8 mouse cellular contexts compared by ENCODE assay signal in genomic region chr11:69090367-69090766, GRCm38 (mm10). TPM values are rescaled to one million over a fixed set of nuclear protein-coding genes. Genes with fewer than 3 reads are reported as not detected.
DNase-seq lines count a peak whose midpoint lies in the region; ATAC-seq and TF ChIP-seq lines count a peak whose summit lies in the region.

No protein-coding gene starts in this region.

- WGBS in intestine, embryonic 14.5 days, result 55% methylated on average over 6 of the region's 6 CpGs
- 63% methylated on average over 6 of the region's 6 CpGs for WGBS in intestine, postnatal 0 days
- WGBS in embryonic facial prominence, embryonic 15.5 days, result 66% methylated on average over 6 of the region's 6 CpGs
- WGBS in hindbrain, embryonic 13.5 days, result 65% methylated on average over 5 of the region's 6 CpGs
- WGBS in midbrain, embryonic 15.5 days, result 61% methylated on average over 6 of the region's 6 CpGs
- WGBS in kidney, adult 2 months, result 51% methylated on average over 6 of the region's 6 CpGs

- H3K27me3 ChIP-seq in intestine, embryonic 14.5 days (replicated peaks; ENCODE audit: control insufficient read depth, insufficient read depth, low read length), result no peaks in the 10 kb centered on the region
- no peaks in the 10 kb centered on the region for H3K27me3 ChIP-seq in intestine, postnatal 0 days (replicated peaks; ENCODE audit: control insufficient read depth, insufficient read depth, low read length)
- H3K27me3 ChIP-seq in embryonic facial prominence, embryonic 15.5 days, result no peaks in the 10 kb centered on the region
- H3K27me3 ChIP-seq in hindbrain, embryonic 13.5 days, result no peaks in the 10 kb centered on the region
- no peaks in the 10 kb centered on the region for H3K27me3 ChIP-seq in midbrain, embryonic 15.5 days (replicated peaks)
- no peaks in the 10 kb centered on the region for H3K27me3 ChIP-seq in kidney, adult 2 months (replicated peaks; ENCODE audit: control insufficient read depth, insufficient read depth, low read length)

- H3K9me3 ChIP-seq in intestine, embryonic 14.5 days (ENCODE audit: control insufficient read depth, low read length), result no peaks in the 10 kb centered on the region
- no peaks in the 10 kb centered on the region for H3K9me3 ChIP-seq in intestine, postnatal 0 days (ENCODE audit: control insufficient read depth)
- H3K9me3 ChIP-seq in embryonic facial prominence, embryonic 15.5 days (replicated peaks), result no peaks in the 10 kb centered on the region
- no peaks in the 10 kb centered on the region for H3K9me3 ChIP-seq in hindbrain, embryonic 13.5 days
- H3K9me3 ChIP-seq in midbrain, embryonic 15.5 days, result no peaks in the 10 kb centered on the region

- no peak overlapping the region for H3K9ac ChIP-seq in intestine, embryonic 14.5 days (ENCODE audit: low read length)
- H3K9ac ChIP-seq in intestine, postnatal 0 days (ENCODE audit: low read depth, low read length), result no peak overlapping the region
- H3K9ac ChIP-seq in embryonic facial prominence, embryonic 15.5 days, result no peak overlapping the region
- peak overlapping the region; percentile 100 for H3K9ac ChIP-seq in hindbrain, embryonic 13.5 days
- 0 out of 2 replicates have a peak overlapping the region, but pooled peaks have one; percentile 98 for H3K9ac ChIP-seq in midbrain, embryonic 15.5 days

- TF ChIP-seq POLR2A in kidney, adult 2 months (IDR thresholded peaks at IDR 0.05; ENCODE audit: low read depth, low read length), result no peak

- peak overlapping the region; percentile 23; the same call in 1 of the 2 replicates for H3K27ac ChIP-seq in intestine, embryonic 14.5 days (ENCODE audit: low read depth)
- H3K27ac ChIP-seq in intestine, postnatal 0 days (ENCODE audit: low read depth, low read length), result no peak overlapping the region
- no peak overlapping the region for H3K27ac ChIP-seq in embryonic facial prominence, embryonic 15.5 days (replicated peaks)
- 0 out of 2 replicates have a peak overlapping the region, but pooled peaks have one; percentile 2 for H3K27ac ChIP-seq in hindbrain, embryonic 13.5 days
- no peak overlapping the region for H3K27ac ChIP-seq in midbrain, embryonic 15.5 days
- H3K27ac ChIP-seq in kidney, adult 2 months (ENCODE audit: insufficient read depth, low read depth, low read length), result no peak overlapping the region; the same call in 1 of the 2 replicates

- no peak for DNase-seq in intestine, embryonic 14.5 days (ENCODE audit: low spot score)
- DNase-seq in adipocyte (ENCODE audit: low spot score), result no peak
- DNase-seq in kidney, adult 2 months, result no peak

- peak overlapping the region; percentile 74; the same call in 1 of the 2 replicates for H3K4me2 ChIP-seq in intestine, embryonic 14.5 days (ENCODE audit: low read length)
- no peak overlapping the region for H3K4me2 ChIP-seq in intestine, postnatal 0 days (replicated peaks; ENCODE audit: low read depth)
- peak overlapping the region; percentile 86; the same call in 1 of the 2 replicates for H3K4me2 ChIP-seq in embryonic facial prominence, embryonic 15.5 days (replicated peaks)
- peak overlapping the region; percentile 96 for H3K4me2 ChIP-seq in hindbrain, embryonic 13.5 days
- peak overlapping the region; percentile 95 for H3K4me2 ChIP-seq in midbrain, embryonic 15.5 days

- peaks cover 35% of the 10 kb centered on the region for H3K4me1 ChIP-seq in intestine, embryonic 14.5 days (replicated peaks; ENCODE audit: control insufficient read depth, insufficient read depth, low read length)
- peaks cover 10% of the 10 kb centered on the region; the same call in 1 of the 2 replicates for H3K4me1 ChIP-seq in intestine, postnatal 0 days (replicated peaks; ENCODE audit: control insufficient read depth, insufficient read depth, low read length)
- H3K4me1 ChIP-seq in embryonic facial prominence, embryonic 15.5 days, result peaks cover 44% of the 10 kb centered on the region
- peaks cover 53% of the 10 kb centered on the region for H3K4me1 ChIP-seq in hindbrain, embryonic 13.5 days (replicated peaks)
- H3K4me1 ChIP-seq in midbrain, embryonic 15.5 days, result peaks cover 45% of the 10 kb centered on the region
- H3K4me1 ChIP-seq in kidney, adult 2 months (ENCODE audit: control insufficient read depth, insufficient read depth, low read length), result peaks cover 14% of the 10 kb centered on the region

- ATAC-seq in intestine, embryonic 14.5 days (replicated peaks; ENCODE audit: low FRiP score, low TSS enrichment, low read depth), result no peak
- ATAC-seq in intestine, postnatal 0 days, result no peak
- ATAC-seq in embryonic facial prominence, embryonic 15.5 days (ENCODE audit: insufficient number of reproducible peaks, low FRiP score, low TSS enrichment, low read depth), result no peak
- no peak for ATAC-seq in hindbrain, embryonic 13.5 days (ENCODE audit: low FRiP score)
- ATAC-seq in midbrain, embryonic 15.5 days (replicated peaks), result no peak
- ATAC-seq in activated CD4-positive, CD25-positive, alpha-beta regulatory T cell, adult 4 months, result no peak

- TF ChIP-seq CTCF in intestine, postnatal 0 days (IDR thresholded peaks at IDR 0.05; ENCODE audit: low read depth), result no peak
- no peak for TF ChIP-seq CTCF in kidney, adult 2 months (conservative IDR thresholded peaks at IDR 0.05; ENCODE audit: insufficient read depth, insufficient read length, low read depth, low read length)

- peaks cover 37% of the 10 kb centered on the region for H3K36me3 ChIP-seq in intestine, embryonic 14.5 days (ENCODE audit: control insufficient read depth, insufficient read depth, low read length)
- peaks cover 19% of the 10 kb centered on the region; the same call in 1 of the 2 replicates for H3K36me3 ChIP-seq in intestine, postnatal 0 days (ENCODE audit: control insufficient read depth, insufficient read depth)
- peaks cover 32% of the 10 kb centered on the region for H3K36me3 ChIP-seq in embryonic facial prominence, embryonic 15.5 days
- peaks cover 28% of the 10 kb centered on the region for H3K36me3 ChIP-seq in hindbrain, embryonic 13.5 days
- H3K36me3 ChIP-seq in midbrain, embryonic 15.5 days (replicated peaks), result peaks cover 9% of the 10 kb centered on the region; the same call in 1 of the 2 replicates
- no peaks in the 10 kb centered on the region for H3K36me3 ChIP-seq in kidney, adult 2 months (ENCODE audit: control insufficient read depth, insufficient read depth, low read length)

- H3K4me3 ChIP-seq in intestine, embryonic 14.5 days (ENCODE audit: low read depth, low read length), result no peak overlapping the region
- no peak overlapping the region for H3K4me3 ChIP-seq in intestine, postnatal 0 days (ENCODE audit: low read depth, low read length)
- H3K4me3 ChIP-seq in embryonic facial prominence, embryonic 15.5 days (replicated peaks), result peak overlapping the region; percentile 96; the same call in 1 of the 2 replicates
- H3K4me3 ChIP-seq in hindbrain, embryonic 13.5 days, result peak overlapping the region; percentile 98; the same call in 1 of the 2 replicates
- no peak overlapping the region for H3K4me3 ChIP-seq in midbrain, embryonic 15.5 days
- H3K4me3 ChIP-seq in kidney, adult 2 months (ENCODE audit: insufficient read depth, low read depth, low read length), result no peak overlapping the region

RNA-seq across cellular contexts. Expression of gene Vamp2, which starts 2.1 kb away (rescaled TPM):
- polyA plus RNA-seq in intestine, embryonic 14.5 days (2014; fragmentation: Nextera tagmentation; extraction: Ambion mirVana), result 76.7 TPM in 2 replicates
- polyA plus RNA-seq in intestine, postnatal 0 days (2015; fragmentation: Nextera tagmentation; extraction: Ambion mirVana), result 45.3 and 50.3 TPM in 2 replicates
- 111 and 149 TPM in 2 replicates for polyA plus RNA-seq in embryonic facial prominence, embryonic 15.5 days (2015; fragmentation: Nextera tagmentation; extraction: Ambion mirVana)
- polyA plus RNA-seq in hindbrain, embryonic 13.5 days (2015; fragmentation: Nextera tagmentation; extraction: Ambion mirVana), result 217 and 227 TPM in 2 replicates
- 319 and 333 TPM in 2 replicates for polyA plus RNA-seq in midbrain, embryonic 15.5 days (2015; fragmentation: Nextera tagmentation; extraction: Ambion mirVana)
- 10 to 100 TPM; 27.6 to 27.9 TPM for polyA plus RNA-seq in activated CD4-positive, CD25-positive, alpha-beta regulatory T cell, adult 4 months (2017; shearing (Covaris generic))
- 102 and 106 TPM in 2 replicates for polyA plus RNA-seq in kidney, adult 2 months (2012; rRNA removed)

RNA-seq across cellular contexts. Expression of gene Per1, which starts 4.7 kb away (rescaled TPM):
- 10.5 and 13.4 TPM in 2 replicates for polyA plus RNA-seq in intestine, embryonic 14.5 days (2014; fragmentation: Nextera tagmentation; extraction: Ambion mirVana)
- 7.2 and 11.3 TPM in 2 replicates for polyA plus RNA-seq in intestine, postnatal 0 days (2015; fragmentation: Nextera tagmentation; extraction: Ambion mirVana)
- 29.6 and 34.4 TPM in 2 replicates for polyA plus RNA-seq in embryonic facial prominence, embryonic 15.5 days (2015; fragmentation: Nextera tagmentation; extraction: Ambion mirVana)
- 7.4 and 9.4 TPM in 2 replicates for polyA plus RNA-seq in hindbrain, embryonic 13.5 days (2015; fragmentation: Nextera tagmentation; extraction: Ambion mirVana)
- 11.3 and 12.3 TPM in 2 replicates for polyA plus RNA-seq in midbrain, embryonic 15.5 days (2015; fragmentation: Nextera tagmentation; extraction: Ambion mirVana)
- 1 to 10 TPM; 4.5 to 6.7 TPM for polyA plus RNA-seq in activated CD4-positive, CD25-positive, alpha-beta regulatory T cell, adult 4 months (2017; shearing (Covaris generic))
- polyA plus RNA-seq in kidney, adult 2 months (2012; rRNA removed), result 13.5 and 14.7 TPM in 2 replicates

RNA-seq across cellular contexts. Expression of gene Tmem107, which starts 19.8 kb away (rescaled TPM):
- polyA plus RNA-seq in intestine, embryonic 14.5 days (2014; fragmentation: Nextera tagmentation; extraction: Ambion mirVana), result 50.1 and 58.9 TPM in 2 replicates
- polyA plus RNA-seq in intestine, postnatal 0 days (2015; fragmentation: Nextera tagmentation; extraction: Ambion mirVana), result 14.5 TPM in 2 replicates
- polyA plus RNA-seq in embryonic facial prominence, embryonic 15.5 days (2015; fragmentation: Nextera tagmentation; extraction: Ambion mirVana), result 102 and 137 TPM in 2 replicates
- polyA plus RNA-seq in hindbrain, embryonic 13.5 days (2015; fragmentation: Nextera tagmentation; extraction: Ambion mirVana), result 28.7 and 41.0 TPM in 2 replicates
- 33.5 and 37.7 TPM in 2 replicates for polyA plus RNA-seq in midbrain, embryonic 15.5 days (2015; fragmentation: Nextera tagmentation; extraction: Ambion mirVana)
- 1 to 10 TPM; 4.4 to 7.1 TPM for polyA plus RNA-seq in activated CD4-positive, CD25-positive, alpha-beta regulatory T cell, adult 4 months (2017; shearing (Covaris generic))
- polyA plus RNA-seq in kidney, adult 2 months (2012; rRNA removed), result 41.7 and 48.0 TPM in 2 replicates

RNA-seq across cellular contexts. Expression of gene Hes7, which starts 29.8 kb away (rescaled TPM):
- 0.28 and 0.32 TPM in 2 replicates for polyA plus RNA-seq in intestine, embryonic 14.5 days (2014; fragmentation: Nextera tagmentation; extraction: Ambion mirVana)
- polyA plus RNA-seq in intestine, postnatal 0 days (2015; fragmentation: Nextera tagmentation; extraction: Ambion mirVana), result 0.21 and 0.37 TPM in 2 replicates
- polyA plus RNA-seq in embryonic facial prominence, embryonic 15.5 days (2015; fragmentation: Nextera tagmentation; extraction: Ambion mirVana), result 0.55 and 0.64 TPM in 2 replicates
- polyA plus RNA-seq in hindbrain, embryonic 13.5 days (2015; fragmentation: Nextera tagmentation; extraction: Ambion mirVana), result 0.26 and 0.35 TPM in 2 replicates
- 0.86 and 0.89 TPM in 2 replicates for polyA plus RNA-seq in midbrain, embryonic 15.5 days (2015; fragmentation: Nextera tagmentation; extraction: Ambion mirVana)
- not detected for polyA plus RNA-seq in activated CD4-positive, CD25-positive, alpha-beta regulatory T cell, adult 4 months (2017; shearing (Covaris generic))
- polyA plus RNA-seq in kidney, adult 2 months (2012; rRNA removed), result 0.18 and 0.19 TPM in 2 replicates

RNA-seq across cellular contexts. Expression of gene Borcs6, which starts 30.9 kb away (rescaled TPM):
- 8.8 TPM in 2 replicates for polyA plus RNA-seq in intestine, embryonic 14.5 days (2014; fragmentation: Nextera tagmentation; extraction: Ambion mirVana)
- 13.4 and 13.8 TPM in 2 replicates for polyA plus RNA-seq in intestine, postnatal 0 days (2015; fragmentation: Nextera tagmentation; extraction: Ambion mirVana)
- polyA plus RNA-seq in embryonic facial prominence, embryonic 15.5 days (2015; fragmentation: Nextera tagmentation; extraction: Ambion mirVana), result 14.9 and 15.7 TPM in 2 replicates
- 13.4 and 15.2 TPM in 2 replicates for polyA plus RNA-seq in hindbrain, embryonic 13.5 days (2015; fragmentation: Nextera tagmentation; extraction: Ambion mirVana)
- 20.5 and 21.2 TPM in 2 replicates for polyA plus RNA-seq in midbrain, embryonic 15.5 days (2015; fragmentation: Nextera tagmentation; extraction: Ambion mirVana)
- 1 to 10 TPM; 2.1 to 2.4 TPM for polyA plus RNA-seq in activated CD4-positive, CD25-positive, alpha-beta regulatory T cell, adult 4 months (2017; shearing (Covaris generic))
- 14.8 and 15.6 TPM in 2 replicates for polyA plus RNA-seq in kidney, adult 2 months (2012; rRNA removed)

Comparison
In these comparisons a context has a peak if more than half of its experiments do, and no peak if none do; other contexts are left out.
1. H3K27ac ChIP-seq: peak in intestine, embryonic 14.5 days (single experiment) and hindbrain, embryonic 13.5 days (single experiment); none in intestine, postnatal 0 days (single experiment), embryonic facial prominence, embryonic 15.5 days (single experiment), midbrain, embryonic 15.5 days (single experiment) and kidney, adult 2 months (single experiment).
2. H3K4me3 ChIP-seq: peak in embryonic facial prominence, embryonic 15.5 days (single experiment) and hindbrain, embryonic 13.5 days (single experiment); none in intestine, embryonic 14.5 days (single experiment), intestine, postnatal 0 days (single experiment), midbrain, embryonic 15.5 days (single experiment) and kidney, adult 2 months (single experiment).
3. H3K9ac ChIP-seq: peak in hindbrain, embryonic 13.5 days (single experiment) and midbrain, embryonic 15.5 days (single experiment); none in intestine, embryonic 14.5 days (single experiment), intestine, postnatal 0 days (single experiment) and embryonic facial prominence, embryonic 15.5 days (single experiment).